Mouse (Mus musculus) CH12.LX (cell line): Measurements from ENCODE around the gene Pla2g4e.

Experiments used
- BHLHE40 ChIP-seq: IDR thresholded peaks from 2 replicates; pipeline ENCODE4 v1.6.1; 2011; ENCODE audit warnings: mild to moderate bottlenecking, low read depth, low read length, improper control_type of control experiment
- CTCF ChIP-seq, 2 experiments: IDR thresholded peaks in 1 of 2; conservative IDR thresholded peaks in 1 of 2; 2 replicates each; pipeline ENCODE4 v1.5.1; 2011 to 2012; ENCODE audit warnings: low read depth in 2 of 2, low read length in 2 of 2, improper control_type of control experiment in 1 of 2, inconsistent platforms in 1 of 2, mild to moderate bottlenecking in 1 of 2, moderate library complexity in 1 of 2
- EP300 ChIP-seq: IDR thresholded peaks from 2 replicates; pipeline ENCODE4 v1.6.1; 2011; ENCODE audit warnings: low read length, improper control_type of control experiment
- KAT2A ChIP-seq: IDR thresholded peaks from 2 replicates; pipeline ENCODE4 v1.6.1; 2012; ENCODE audit warnings: low read length, improper control_type of control experiment, inconsistent platforms; ENCODE audit not compliant: insufficient replicate concordance
- MAZ ChIP-seq: IDR thresholded peaks from 2 replicates; pipeline ENCODE4 v1.6.1; 2012; ENCODE audit warnings: low read depth, mild to moderate bottlenecking, inconsistent platforms, low read length, improper control_type of control experiment, moderate library complexity
- POLR2AphosphoS2 ChIP-seq: IDR thresholded peaks from 2 replicates; pipeline ENCODE4 v1.6.1; 2011; ENCODE audit warnings: low read depth, low read length, improper control_type of control experiment
- ZC3H11A ChIP-seq: IDR thresholded peaks from 2 replicates; pipeline ENCODE4 v1.6.1; 2012; ENCODE audit warnings: low read depth, mild to moderate bottlenecking, inconsistent platforms, low read length, improper control_type of control experiment

DNA sequence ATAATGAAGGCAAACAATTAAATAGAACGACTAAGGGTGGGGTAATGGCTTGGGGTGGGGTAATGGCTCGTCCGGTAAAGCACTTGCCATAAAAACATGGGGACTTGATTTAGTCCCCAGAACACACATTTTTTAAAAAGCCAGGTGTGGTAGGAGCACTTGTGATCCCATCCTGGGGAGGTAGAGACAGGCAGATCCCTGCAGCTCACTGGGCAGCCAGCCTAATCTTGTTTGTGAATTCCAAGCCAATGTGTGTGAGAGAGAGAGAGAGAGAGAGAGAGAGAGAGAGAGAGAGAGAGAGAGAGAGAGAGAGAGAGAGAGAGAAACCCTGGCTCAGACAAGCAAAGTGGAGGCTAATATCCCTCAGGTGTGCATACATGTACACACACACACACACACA, 9.8 kb downstream of the Pla2g4e start:
- TF ChIP-seq CTCF (conservative IDR thresholded peaks at IDR 0.05 in 1 of 2, IDR thresholded peaks at IDR 0.05 in 1 of 2; ENCODE audit: low read depth in 2 of 2, low read length in 2 of 2) (no peak), ZC3H11A (no peak), BHLHE40 (no peak), POLR2AphosphoS2 (no peak), KAT2A (no peak), MAZ (no peak), EP300 (no peak)
